Mouse (Mus musculus): ENCODE results near the gene Gm20388. TPM values are rescaled to one million over a fixed set of nuclear protein-coding genes. Genes with fewer than 3 reads are reported as not detected.

The Gm20388 gene
- total and polyA plus RNA-seq, 3 experiments = 0.02 to 0.05 TPM; not detected in 1

- ATAC-seq (ENCODE audit: extremely low read depth, insufficient number of reproducible peaks, low FRiP score, poor library complexity, severe bottlenecking) = no peak
- H3K27me3 ChIP-seq (ENCODE audit: insufficient read depth, low read length) = peaks cover 2% of the 10 kb centered on the region; the same call in 1 of the 2 replicates
- H3K9me3 ChIP-seq (replicated peaks) = peaks cover 79% of the 10 kb centered on the region
- H3K4me3 ChIP-seq (ENCODE audit: low read depth, low read length) = no peak overlapping the region
- no peak for DNase-seq (ENCODE audit: low spot score)
- TF ChIP-seq CTCF (IDR thresholded peaks at IDR 0.05; ENCODE audit: low read depth, low read length) (no peak), POLR2AphosphoS5 (IDR thresholded peaks at IDR 0.05; ENCODE audit: insufficient replicate concordance, low read depth, low read length) (no peak), GATA2 (IDR thresholded peaks at IDR 0.05; ENCODE audit: borderline replicate concordance, low read depth, low read length) (no peak), GATA1 (IDR thresholded peaks at IDR 0.05; ENCODE audit: borderline replicate concordance, low read length) (no peak), TAL1 (conservative IDR thresholded peaks at IDR 0.05; ENCODE audit: low read depth, low read length) (no peak)
- H3K36me3 ChIP-seq (replicated peaks) = no peaks in the 10 kb centered on the region
- H3K4me1 ChIP-seq (ENCODE audit: insufficient read depth, low read depth, low read length) = no peaks in the 10 kb centered on the region
Observed at GRCm38 (mm10) chr8:124279690-124279985, 4369.0 kb downstream of the Gm20388 start.

DNA sequence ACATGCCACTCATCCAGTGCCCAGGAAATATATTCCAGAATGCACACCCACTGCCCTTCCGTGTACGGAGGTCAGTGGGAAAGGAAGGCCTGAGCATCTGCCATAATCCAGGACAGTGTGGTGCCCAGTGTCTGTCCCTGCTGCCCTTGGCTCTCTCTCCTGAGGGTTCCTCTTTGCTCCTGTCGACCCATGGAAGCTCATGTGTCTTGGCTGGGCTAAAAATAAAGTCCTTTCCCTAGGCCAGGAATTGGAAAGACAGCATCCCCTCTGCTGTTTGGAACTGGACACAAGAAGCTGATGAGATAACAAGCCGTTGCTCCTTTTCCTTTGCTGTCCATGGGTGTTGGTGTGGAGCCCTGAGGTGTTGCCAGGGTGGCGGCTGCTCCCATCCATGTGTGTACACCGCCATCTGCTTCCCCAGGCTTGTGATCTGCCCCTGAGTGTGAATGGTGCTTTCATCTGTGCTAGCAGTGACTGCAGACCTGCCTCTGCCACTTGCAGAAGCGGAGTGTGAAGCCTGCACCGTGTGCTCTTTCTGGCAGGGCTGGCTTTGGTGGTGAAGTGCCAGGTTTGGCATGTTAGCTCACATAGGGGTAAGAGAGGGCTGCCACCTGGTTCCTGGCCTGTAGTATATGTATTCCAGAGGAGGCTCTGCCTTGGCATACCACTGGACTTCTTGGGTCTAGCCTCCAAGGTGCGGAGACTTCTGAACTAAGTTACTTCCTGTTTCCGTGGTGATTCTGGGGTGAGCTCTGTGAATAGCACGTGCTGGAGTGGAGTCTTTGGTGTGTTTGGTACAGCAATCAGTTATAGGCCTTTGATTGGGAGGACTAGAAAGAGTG, 4371.3 kb downstream of the Gm20388 start:
- no peak overlapping the region for H3K4me3 ChIP-seq (ENCODE audit: low read depth, low read length)
- H3K27me3 ChIP-seq (ENCODE audit: insufficient read depth, low read length) = peaks cover 2% of the 10 kb centered on the region; the same call in 1 of the 2 replicates
- TF ChIP-seq TAL1 (conservative IDR thresholded peaks at IDR 0.05; ENCODE audit: low read depth, low read length) = no peak
- TF ChIP-seq GATA1 (IDR thresholded peaks at IDR 0.05; ENCODE audit: borderline replicate concordance, low read length) = no peak
- TF ChIP-seq GATA2 (IDR thresholded peaks at IDR 0.05; ENCODE audit: borderline replicate concordance, low read depth, low read length) = no peak
- no peak for TF ChIP-seq CTCF (IDR thresholded peaks at IDR 0.05; ENCODE audit: low read depth, low read length)
- TF ChIP-seq POLR2AphosphoS5 (IDR thresholded peaks at IDR 0.05; ENCODE audit: insufficient replicate concordance, low read depth, low read length) = no peak
- H3K9me3 ChIP-seq (replicated peaks) = peaks cover 74% of the 10 kb centered on the region
- DNase-seq (ENCODE audit: low spot score) = no peak
- H3K4me1 ChIP-seq (ENCODE audit: insufficient read depth, low read depth, low read length) = no peaks in the 10 kb centered on the region
- no peaks in the 10 kb centered on the region for H3K36me3 ChIP-seq (replicated peaks)
- no peak for ATAC-seq (ENCODE audit: extremely low read depth, insufficient number of reproducible peaks, low FRiP score, poor library complexity, severe bottlenecking)

GRCm38 (mm10) chr8:124282878-124283630, 4372.4 kb downstream of the Gm20388 start:
- Histone ChIP-seq H3K4me3 (ENCODE audit: low read depth, low read length) (no peak overlapping the region), H3K36me3 (replicated peaks) (no peaks in the 10 kb centered on the region), H3K4me1 (ENCODE audit: insufficient read depth, low read depth, low read length) (no peaks in the 10 kb centered on the region), H3K9me3 (replicated peaks) (peaks cover 76% of the 10 kb centered on the region), H3K27me3 (ENCODE audit: insufficient read depth, low read length) (peaks cover 2% of the 10 kb centered on the region; the same call in 1 of the 2 replicates)
- ATAC-seq (ENCODE audit: extremely low read depth, insufficient number of reproducible peaks, low FRiP score, poor library complexity, severe bottlenecking) = no peak
- no peak for DNase-seq (ENCODE audit: low spot score)
- TF ChIP-seq GATA1 (IDR thresholded peaks at IDR 0.05; ENCODE audit: borderline replicate concordance, low read length) = no peak
- no peak for TF ChIP-seq GATA2 (IDR thresholded peaks at IDR 0.05; ENCODE audit: borderline replicate concordance, low read depth, low read length)
- no peak for TF ChIP-seq TAL1 (conservative IDR thresholded peaks at IDR 0.05; ENCODE audit: low read depth, low read length)
- TF ChIP-seq CTCF (IDR thresholded peaks at IDR 0.05; ENCODE audit: low read depth, low read length) = no peak

DNA sequence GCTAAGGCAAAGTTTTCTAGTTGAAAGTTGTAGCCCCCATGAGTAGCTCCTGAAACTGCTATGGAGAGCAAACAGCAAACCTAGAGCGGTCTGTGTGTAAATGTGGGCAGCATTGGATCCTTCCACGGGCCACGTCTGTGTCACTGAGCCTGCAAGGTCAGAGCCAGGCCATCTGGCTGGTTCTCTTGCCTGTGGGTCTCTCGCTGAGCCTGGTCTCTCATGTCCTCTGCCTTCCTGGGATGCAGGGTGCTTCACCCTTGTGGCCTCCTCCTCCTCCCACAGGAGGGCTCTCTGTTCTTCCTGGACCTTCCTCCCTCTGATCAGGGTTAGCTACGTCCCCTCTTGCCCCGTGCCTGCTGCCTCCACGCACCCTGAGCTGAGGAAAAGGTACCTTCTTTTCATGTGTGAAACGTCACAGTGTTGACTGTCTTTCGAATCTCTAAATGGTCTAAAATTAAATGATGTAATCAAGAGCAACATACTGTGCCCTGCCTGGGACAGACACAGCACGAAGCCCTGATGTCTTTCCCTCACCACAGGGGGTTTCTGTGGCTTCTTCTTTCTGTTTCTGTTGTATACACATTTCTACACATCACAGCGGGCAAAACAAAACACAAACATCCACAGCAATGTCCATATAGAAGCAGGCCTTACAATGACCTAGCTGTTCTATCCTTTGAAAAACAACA, 4373.1 kb downstream of the Gm20388 start:
- Histone ChIP-seq H3K4me1 (ENCODE audit: insufficient read depth, low read depth, low read length) (no peaks in the 10 kb centered on the region), H3K4me3 (ENCODE audit: low read depth, low read length) (no peak overlapping the region), H3K9me3 (replicated peaks) (peaks cover 75% of the 10 kb centered on the region), H3K36me3 (replicated peaks) (no peaks in the 10 kb centered on the region), H3K27me3 (ENCODE audit: insufficient read depth, low read length) (0 out of 2 replicates have a peak, but pooled peaks cover 2% of the 10 kb centered on the region)
- no peak for TF ChIP-seq TAL1 (conservative IDR thresholded peaks at IDR 0.05; ENCODE audit: low read depth, low read length)
- TF ChIP-seq POLR2AphosphoS5 (IDR thresholded peaks at IDR 0.05; ENCODE audit: insufficient replicate concordance, low read depth, low read length) = no peak
- TF ChIP-seq GATA1 (IDR thresholded peaks at IDR 0.05; ENCODE audit: borderline replicate concordance, low read length) = no peak
- no peak for TF ChIP-seq GATA2 (IDR thresholded peaks at IDR 0.05; ENCODE audit: borderline replicate concordance, low read depth, low read length)
- ATAC-seq (ENCODE audit: extremely low read depth, insufficient number of reproducible peaks, low FRiP score, poor library complexity, severe bottlenecking) (no peak), DNase-seq (ENCODE audit: low spot score) (no peak)

GRCm38 (mm10) chr8:124284333-124284711, 4373.7 kb downstream of the Gm20388 start:
- Histone ChIP-seq H3K9me3 (replicated peaks) (peaks cover 77% of the 10 kb centered on the region), H3K4me3 (ENCODE audit: low read depth, low read length) (no peak overlapping the region), H3K36me3 (replicated peaks) (no peaks in the 10 kb centered on the region), H3K27me3 (ENCODE audit: insufficient read depth, low read length) (0 out of 2 replicates have a peak, but pooled peaks cover 2% of the 10 kb centered on the region), H3K4me1 (ENCODE audit: insufficient read depth, low read depth, low read length) (no peaks in the 10 kb centered on the region)
- ATAC-seq (ENCODE audit: extremely low read depth, insufficient number of reproducible peaks, low FRiP score, poor library complexity, severe bottlenecking) (no peak), DNase-seq (ENCODE audit: low spot score) (no peak)
- TF ChIP-seq GATA2 (IDR thresholded peaks at IDR 0.05; ENCODE audit: borderline replicate concordance, low read depth, low read length) (no peak), POLR2AphosphoS5 (IDR thresholded peaks at IDR 0.05; ENCODE audit: insufficient replicate concordance, low read depth, low read length) (no peak), GATA1 (IDR thresholded peaks at IDR 0.05; ENCODE audit: borderline replicate concordance, low read length) (no peak), TAL1 (conservative IDR thresholded peaks at IDR 0.05; ENCODE audit: low read depth, low read length) (no peak), CTCF (IDR thresholded peaks at IDR 0.05; ENCODE audit: low read depth, low read length) (no peak)

All from G1E (cell line).